Comparison of ENCODE assay signal across 8 mouse cellular contexts in the genomic region with DNA sequence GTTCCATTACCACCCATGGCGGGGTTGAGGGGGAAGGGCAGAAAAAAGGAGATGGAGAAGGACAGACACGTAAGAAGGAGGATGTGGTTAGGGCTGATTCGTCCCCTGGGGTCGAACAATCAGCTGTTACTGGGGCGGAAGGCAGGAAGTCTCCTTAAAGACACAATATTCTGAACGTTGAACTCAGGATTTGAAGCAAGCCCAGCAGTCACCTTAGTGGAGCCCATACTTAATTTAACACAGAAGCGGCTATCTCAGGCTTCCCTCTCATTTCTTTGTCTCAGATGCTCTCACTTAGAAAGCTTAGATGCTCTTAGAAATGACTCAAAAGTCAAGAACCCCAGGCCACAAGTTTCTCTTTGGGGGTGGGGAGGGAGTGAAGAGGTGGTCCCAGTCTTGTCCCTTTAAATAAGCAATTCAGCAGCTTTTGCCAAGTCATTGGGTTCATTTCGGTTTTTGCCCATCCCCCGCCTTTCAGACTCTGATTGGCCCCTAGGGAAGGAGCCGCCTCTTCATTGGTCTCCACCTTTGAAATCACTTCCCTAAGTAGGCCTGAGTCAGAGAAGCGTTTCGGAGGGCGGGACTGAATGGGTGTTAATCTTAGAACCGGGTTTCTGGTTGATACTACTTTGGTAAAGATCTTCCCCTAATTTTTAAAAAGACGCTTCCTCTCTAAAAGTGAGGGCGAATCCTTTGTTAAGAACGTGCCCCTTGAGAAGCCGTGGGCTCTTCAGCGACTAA. TPM values are rescaled to one million over a fixed set of nuclear protein-coding genes. Genes with fewer than 3 reads are reported as not detected.
DNase-seq lines count a peak whose midpoint lies in the region; ATAC-seq lines count a peak whose summit lies in the region.

No protein-coding gene starts in this region.

- peak overlapping the region; percentile 96 for H3K27ac ChIP-seq in intestine, embryonic 14.5 days (ENCODE audit: low read depth)

- H3K27me3 ChIP-seq in intestine, embryonic 14.5 days (replicated peaks; ENCODE audit: control insufficient read depth, insufficient read depth, low read length) = no peaks in the 10 kb centered on the region

- WGBS in intestine, embryonic 14.5 days = 5% methylated on average over 19 of the region's 19 CpGs

- H3K9ac ChIP-seq in intestine, embryonic 14.5 days (ENCODE audit: low read length) = peak overlapping the region; percentile 58

- intact Hi-C loops in gastrocnemius, postnatal 14 days (cut with DNase I; ENCODE audit: low total_unique reads) = no loop called here
- intact Hi-C loops in left cerebral cortex, postnatal 10 days (cut with DNase I) = no loop called here

- no peaks in the 10 kb centered on the region for H3K9me3 ChIP-seq in intestine, embryonic 14.5 days (ENCODE audit: control insufficient read depth, low read length)

- H3K36me3 ChIP-seq in intestine, embryonic 14.5 days (ENCODE audit: control insufficient read depth, insufficient read depth, low read length) = 0 out of 2 replicates have a peak, but pooled peaks cover under 1% of the 10 kb centered on the region

- peak; percentile 40 for ATAC-seq in intestine, embryonic 14.5 days (replicated peaks; ENCODE audit: low FRiP score, low TSS enrichment, low read depth)
- peak; percentile 51 for ATAC-seq in megakaryocyte progenitor cell, adult 5-6 weeks (replicated peaks; ENCODE audit: poor library complexity)

- peaks cover 27% of the 10 kb centered on the region for H3K4me1 ChIP-seq in intestine, embryonic 14.5 days (replicated peaks; ENCODE audit: control insufficient read depth, insufficient read depth, low read length)

- H3K4me2 ChIP-seq in intestine, embryonic 14.5 days (ENCODE audit: low read length) = peak overlapping the region; percentile 99

- peak overlapping the region; percentile 46 for H3K4me3 ChIP-seq in intestine, embryonic 14.5 days (ENCODE audit: low read depth, low read length)

- DNase-seq in adrenal gland, adult 18-20 months (ENCODE audit: low spot score in 2 of 2) = peak; percentile 79 to 82
- DNase-seq in embryo, embryonic 10.5 days (ENCODE audit: low spot score) = peak; percentile 97
- peak; percentile 89 for DNase-seq in gastrocnemius, postnatal 14 days
- peak; percentile 86 for DNase-seq in intestine, embryonic 14.5 days (ENCODE audit: low spot score)
- DNase-seq in left cerebral cortex, postnatal 10 days (ENCODE audit: extremely low spot score in 1 of 2, low spot score in 2 of 2) = peak; percentile 93 to 95
- peak; percentile 95 to 96 for DNase-seq in right cerebral cortex, postnatal 10 days (ENCODE audit: low spot score in 2 of 2)
- peak; percentile 85 to 91 for DNase-seq in urinary bladder, postnatal 36 days (ENCODE audit: low spot score in 2 of 2)

RNA-seq across cellular contexts. Expression of gene Tlcd2, which starts 1.2 kb away (rescaled TPM):
- 1 to 10 TPM; 8.1 to 9.1 TPM for total RNA-seq in adrenal gland, adult 18-20 months (2021)
- 10 to 100 TPM; 17.3 to 23.0 TPM for total RNA-seq in gastrocnemius, postnatal 14 days (2021)
- 22.4 and 23.1 TPM in 2 replicates for polyA plus RNA-seq in intestine, embryonic 14.5 days (2014; fragmentation: Nextera tagmentation; extraction: Ambion mirVana)
- 1 to 10 TPM in 1 of 2 experiments, under 1 TPM in 1; 0.67 to 1.1 TPM for total RNA-seq in left cerebral cortex, postnatal 10 days (2021)
- total RNA-seq in megakaryocyte progenitor cell, adult 5-6 weeks (2015) = 16.3 and 16.5 TPM in 2 replicates
- total RNA-seq in megakaryocyte progenitor cell, adult 5-6 weeks (2017) = 17.9 and 28.3 TPM in 2 replicates

RNA-seq across cellular contexts. Expression of gene Wdr81, which starts 5.8 kb away (rescaled TPM):
- 10 to 100 TPM; 11.5 to 15.3 TPM for total RNA-seq in adrenal gland, adult 18-20 months (2021)
- 1 to 10 TPM; 6.0 TPM for total RNA-seq in gastrocnemius, postnatal 14 days (2021)
- polyA plus RNA-seq in intestine, embryonic 14.5 days (2014; fragmentation: Nextera tagmentation; extraction: Ambion mirVana) = 4.7 and 5.9 TPM in 2 replicates
- total RNA-seq in left cerebral cortex, postnatal 10 days (2021) = 10 to 100 TPM; 17.3 to 18.1 TPM
- 7.1 and 8.0 TPM in 2 replicates for total RNA-seq in megakaryocyte progenitor cell, adult 5-6 weeks (2015)
- total RNA-seq in megakaryocyte progenitor cell, adult 5-6 weeks (2017) = 5.7 and 8.0 TPM in 2 replicates

RNA-seq across cellular contexts. Expression of gene Serpinf2, which starts 20.9 kb away (rescaled TPM):
- total RNA-seq in adrenal gland, adult 18-20 months (2021) = not detected
- total RNA-seq in gastrocnemius, postnatal 14 days (2021) = not detected
- polyA plus RNA-seq in intestine, embryonic 14.5 days (2014; fragmentation: Nextera tagmentation; extraction: Ambion mirVana) = 6.8 and 8.4 TPM in 2 replicates
- total RNA-seq in left cerebral cortex, postnatal 10 days (2021) = not detected
- 0.20 TPM in 1 of 2 replicates, not detected in the other for total RNA-seq in megakaryocyte progenitor cell, adult 5-6 weeks (2015)
- total RNA-seq in megakaryocyte progenitor cell, adult 5-6 weeks (2017) = not detected in 2 replicates

RNA-seq across cellular contexts. Expression of gene Prpf8, which starts 26.3 kb away (rescaled TPM):
- total RNA-seq in adrenal gland, adult 18-20 months (2021) = 100 to 1,000 TPM; 118 to 147 TPM
- 10 to 100 TPM; 64.9 to 68.5 TPM for total RNA-seq in gastrocnemius, postnatal 14 days (2021)
- 86.9 and 88.7 TPM in 2 replicates for polyA plus RNA-seq in intestine, embryonic 14.5 days (2014; fragmentation: Nextera tagmentation; extraction: Ambion mirVana)
- 100 to 1,000 TPM; 117 to 121 TPM for total RNA-seq in left cerebral cortex, postnatal 10 days (2021)
- 147 and 148 TPM in 2 replicates for total RNA-seq in megakaryocyte progenitor cell, adult 5-6 weeks (2015)
- total RNA-seq in megakaryocyte progenitor cell, adult 5-6 weeks (2017) = 93.5 and 107 TPM in 2 replicates

RNA-seq across cellular contexts. Expression of gene Serpinf1, which starts 37.8 kb away (rescaled TPM):
- total RNA-seq in adrenal gland, adult 18-20 months (2021) = 10 to 100 TPM; 13.7 to 28.0 TPM
- 100 to 1,000 TPM; 128 to 156 TPM for total RNA-seq in gastrocnemius, postnatal 14 days (2021)
- polyA plus RNA-seq in intestine, embryonic 14.5 days (2014; fragmentation: Nextera tagmentation; extraction: Ambion mirVana) = 42.0 and 47.1 TPM in 2 replicates
- total RNA-seq in left cerebral cortex, postnatal 10 days (2021) = 10 to 100 TPM; 14.7 to 18.2 TPM
- total RNA-seq in megakaryocyte progenitor cell, adult 5-6 weeks (2015) = 99.9 and 117 TPM in 2 replicates
- 70.7 and 92.3 TPM in 2 replicates for total RNA-seq in megakaryocyte progenitor cell, adult 5-6 weeks (2017)

Comparison
In these comparisons a context has a peak if more than half of its experiments do, and no peak if none do; other contexts are left out.
1. Peak in every context shown above with its lines: DNase-seq, ATAC-seq, H3K4me3 ChIP-seq and H3K27ac ChIP-seq.
2. RNA of gene Tlcd2, which starts 1.2 kb away (total RNA-seq): 16.3 to 28.3 TPM in megakaryocyte progenitor cell, adult 5-6 weeks, 17.3 to 23.0 TPM in gastrocnemius, postnatal 14 days and 8.1 to 9.1 TPM in adrenal gland, adult 18-20 months; 0.67 to 1.1 TPM in left cerebral cortex, postnatal 10 days; every median in the first group is over 4 times any median in the second.